Mouse (Mus musculus): ENCODE results near the gene Gm11733.
A peak's percentile ranks its signal among the peaks of the same experiment; 100 is the strongest.

Gene Gm11733

GRCm38 (mm10) chr11:117478271-117479006 lies 5.7 kb upstream of the Gm11733 start:
- DNase-seq (ENCODE audit: low spot score): no peak

- DNase-seq (ENCODE audit: low spot score): peak; percentile 31
Observed at GRCm38 (mm10) chr11:117479007-117479719, 5.0 kb upstream of the Gm11733 start.

- no peak for DNase-seq (ENCODE audit: low spot score)
Observed at GRCm38 (mm10) chr11:117479746-117480145, 4.4 kb upstream of the Gm11733 start.

GRCm38 (mm10) chr11:117482300-117482676 lies 1.9 kb upstream of the Gm11733 start:
- no peak for DNase-seq (ENCODE audit: low spot score)

GRCm38 (mm10) chr11:117482677-117483511 lies 1.3 kb upstream of the Gm11733 start:
- DNase-seq (ENCODE audit: low spot score): peak; percentile 73

GRCm38 (mm10) chr11:117491408-117492208 lies 7.4 kb downstream of the Gm11733 start:
- no peak for DNase-seq (ENCODE audit: low spot score)

- no peak for DNase-seq (ENCODE audit: low spot score)
Observed at GRCm38 (mm10) chr11:117492209-117492505, 8.0 kb downstream of the Gm11733 start.

- no peak for DNase-seq (ENCODE audit: low spot score)
Observed at GRCm38 (mm10) chr11:117496812-117497211, 12.6 kb downstream of the Gm11733 start.

- DNase-seq (ENCODE audit: low spot score): no peak
Observed at GRCm38 (mm10) chr11:117497256-117498136, 13.3 kb downstream of the Gm11733 start.

- DNase-seq (ENCODE audit: low spot score): no peak
Observed at GRCm38 (mm10) chr11:117498137-117498511, 14.0 kb downstream of the Gm11733 start.

- DNase-seq (ENCODE audit: low spot score): no peak
Observed at GRCm38 (mm10) chr11:117508972-117509371, 24.8 kb downstream of the Gm11733 start.

GRCm38 (mm10) chr11:117515718-117516421 lies 31.7 kb downstream of the Gm11733 start:
- no peak for DNase-seq (ENCODE audit: low spot score)

- no peak for DNase-seq (ENCODE audit: low spot score)
Observed at GRCm38 (mm10) chr11:117516422-117516796, 32.2 kb downstream of the Gm11733 start.

- DNase-seq (ENCODE audit: low spot score): no peak
Observed at GRCm38 (mm10) chr11:117521906-117522780, 38.0 kb downstream of the Gm11733 start.

GRCm38 (mm10) chr11:117522879-117523519 lies 38.8 kb downstream of the Gm11733 start:
- DNase-seq (ENCODE audit: low spot score): peak; percentile 68

GRCm38 (mm10) chr11:117525606-117526349 lies 41.6 kb downstream of the Gm11733 start:
- no peak for DNase-seq (ENCODE audit: low spot score)

GRCm38 (mm10) chr11:117532374-117532773 lies 48.2 kb downstream of the Gm11733 start:
- DNase-seq (ENCODE audit: low spot score): no peak

- no peak for DNase-seq (ENCODE audit: low spot score)
Observed at GRCm38 (mm10) chr11:117534912-117535311, 50.7 kb downstream of the Gm11733 start.
